Mouse (Mus musculus) common myeloid progenitor, adult 5-6 weeks (primary cell): ENCODE data around the gene Srsf7. TPM values are rescaled to one million over a fixed set of nuclear protein-coding genes. Genes with fewer than 3 reads are reported as not detected.
"Not testable (repeated sequence)": the region's sequence is repeated elsewhere in the genome, so short reads cannot be mapped to it uniquely, and the experiment has no call there.

Source experiments
- ATAC-seq: replicated peaks from 2 replicates; pipeline ENCODE4 v1.8.0; 2016; ENCODE audit warnings: low read depth, mild to moderate bottlenecking, moderate TSS enrichment, inconsistent platforms; ENCODE audit not compliant: poor library complexity, severe bottlenecking
- total RNA-seq: library from RNA; stranded (forward); fragments of 200-1000, 187-1606 nt; gene quantifications from 2 replicates; pipeline ENCODE4 v1.2.3, GENCODE M21; 2017

Gene Srsf7
- total RNA-seq: 493 and 496 TPM in 2 replicates

DNA sequence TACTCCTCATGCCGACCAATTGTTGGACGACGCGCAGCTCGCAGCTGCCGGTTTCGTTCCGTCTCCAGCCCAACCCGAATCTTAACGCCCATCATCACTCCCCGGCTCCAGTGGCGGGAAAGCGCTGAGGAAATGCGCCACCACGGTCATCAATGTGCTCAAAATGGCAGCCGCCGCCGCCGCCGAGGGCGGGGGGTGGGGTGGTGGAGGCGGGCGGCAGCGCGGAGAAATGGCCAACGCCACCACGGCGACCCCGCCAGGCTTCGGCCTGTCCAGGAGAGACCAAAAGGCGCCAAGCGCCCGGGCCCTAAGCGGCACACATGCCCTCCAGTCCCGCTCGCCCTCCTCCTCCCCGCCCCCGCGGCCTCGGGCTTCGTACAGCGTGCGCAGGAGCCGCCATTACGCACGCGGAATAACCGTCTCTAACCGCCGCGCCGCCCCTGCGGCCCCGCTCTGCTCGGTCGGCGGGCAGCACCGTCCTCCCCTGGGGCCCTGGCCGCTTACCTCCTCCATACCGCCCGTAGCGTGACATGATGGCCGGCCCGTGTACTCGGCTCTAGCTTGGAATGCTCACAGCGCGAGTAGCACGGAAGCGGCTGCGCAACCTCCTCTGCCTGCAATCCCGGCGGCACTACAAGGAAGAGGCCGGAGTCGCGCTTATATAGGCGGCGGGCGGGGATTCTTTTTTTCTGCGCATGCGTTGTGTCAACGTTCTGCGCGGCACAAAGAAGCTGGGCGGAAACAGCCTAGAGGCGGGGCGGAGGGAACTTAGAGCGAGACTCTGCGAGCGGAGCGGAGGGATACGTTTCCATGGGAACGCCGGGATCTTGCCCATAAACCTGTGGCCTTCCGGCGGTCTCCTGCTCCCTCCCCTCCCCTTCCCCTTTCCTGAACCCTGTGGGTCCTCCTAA is at the start of gene Srsf7, which contains the start of gene Ttc39d:
Srsf7 (minus strand) TSS at position 637 of the 911 bp plus-strand sequence.
Ttc39d (plus strand) TSS at position 790 of the 911 bp plus-strand sequence.
- ATAC-seq: peak; percentile 88

DNA sequence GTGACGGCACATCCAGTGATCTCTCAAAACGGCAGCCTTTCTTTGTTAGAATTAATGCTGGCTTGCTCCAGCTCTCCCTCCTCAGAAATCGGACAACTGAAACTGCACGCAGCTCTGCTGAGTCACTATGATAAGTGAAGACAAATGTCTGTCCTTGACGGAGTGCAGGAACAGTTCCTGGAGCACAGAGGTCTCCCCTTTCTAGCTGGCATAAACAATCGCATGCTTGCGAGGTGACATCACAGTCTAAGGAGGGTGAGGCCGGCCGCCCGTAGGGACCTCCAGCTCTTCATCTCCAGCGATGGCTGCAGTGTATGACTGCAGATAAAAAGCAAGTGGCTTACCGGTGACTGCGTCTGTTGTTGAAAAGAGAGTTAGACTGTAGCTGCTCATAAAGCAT is 48.1 kb upstream of the Srsf7 start:
- no peak for ATAC-seq

DNA sequence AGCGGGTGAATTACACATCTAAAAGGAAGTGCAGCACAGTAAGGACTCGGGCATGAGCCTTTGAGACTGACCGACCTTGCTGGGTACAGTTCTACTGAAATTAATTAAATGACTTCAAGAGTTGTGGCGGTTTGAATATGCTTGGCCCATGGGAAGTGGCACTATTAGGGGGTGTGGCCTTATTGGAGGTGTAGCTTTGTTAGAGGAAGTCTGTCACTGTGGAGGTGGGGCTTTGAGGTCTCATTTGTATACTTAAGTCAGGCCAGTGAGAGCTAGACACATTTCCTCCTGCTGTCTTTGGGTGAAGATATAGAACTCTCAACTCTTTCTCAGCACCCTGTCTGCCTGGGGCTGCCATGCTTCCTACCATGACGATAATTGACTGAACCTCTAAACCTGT is 47.3 kb upstream of the Srsf7 start:
- ATAC-seq: no peak

DNA sequence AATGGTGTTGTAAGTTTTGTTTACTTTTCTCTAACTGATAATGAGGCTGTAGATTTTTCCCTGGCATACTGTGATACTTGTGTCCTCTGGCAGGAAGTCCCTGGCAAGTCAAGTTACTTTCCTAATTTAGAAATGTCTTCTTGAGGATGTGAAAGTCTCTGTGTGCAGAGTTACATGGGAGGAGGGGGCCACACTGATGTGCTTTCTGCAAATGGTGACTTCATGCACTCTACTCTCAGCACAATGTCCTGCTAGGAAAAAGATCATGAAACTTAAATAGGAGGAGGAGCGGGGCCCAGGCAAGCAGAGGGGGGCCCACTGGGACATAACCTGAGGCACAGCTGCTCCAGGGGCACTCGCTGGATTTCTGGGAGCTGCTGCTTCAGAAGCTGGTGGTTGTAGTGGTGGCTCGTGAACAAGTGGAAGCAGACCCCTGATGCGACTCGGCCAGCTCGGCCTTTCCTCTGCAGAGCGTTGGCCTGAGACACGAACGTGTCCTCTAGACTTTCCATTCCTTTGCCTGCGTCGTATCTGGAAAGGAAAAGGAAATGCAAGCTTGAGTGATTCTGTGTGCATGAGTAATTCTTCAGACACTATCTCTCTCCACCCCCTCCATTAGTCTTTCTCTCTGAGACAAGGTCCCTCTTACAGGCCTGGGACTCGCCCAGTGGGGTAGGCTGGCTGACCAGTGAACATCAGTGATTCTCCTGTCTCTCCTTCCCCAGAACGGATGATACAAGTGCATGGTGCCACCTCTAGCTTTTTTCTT is 45.8 kb upstream of the Srsf7 start:
- peak; percentile 36; the same call in 1 of the 2 replicates for ATAC-seq

DNA sequence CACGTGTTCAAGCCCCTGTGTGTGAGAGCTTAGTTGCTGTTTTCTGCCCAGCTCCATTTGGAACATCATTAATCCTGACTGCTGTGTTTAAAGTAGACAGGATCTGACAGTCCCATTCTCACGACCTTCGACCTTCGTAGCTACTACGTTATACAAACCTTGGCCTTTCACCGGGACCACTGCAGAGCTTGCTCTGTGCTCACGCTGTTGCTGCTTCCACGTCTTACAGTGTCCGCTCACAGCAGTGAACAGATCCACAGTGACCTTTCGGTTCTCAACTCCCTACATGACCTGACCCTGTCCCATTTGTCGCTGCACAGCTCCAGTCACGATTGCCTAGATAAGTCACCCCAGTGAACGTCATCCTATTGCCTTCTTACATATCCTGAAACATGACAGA is 36.0 kb upstream of the Srsf7 start:
- ATAC-seq: no peak

DNA sequence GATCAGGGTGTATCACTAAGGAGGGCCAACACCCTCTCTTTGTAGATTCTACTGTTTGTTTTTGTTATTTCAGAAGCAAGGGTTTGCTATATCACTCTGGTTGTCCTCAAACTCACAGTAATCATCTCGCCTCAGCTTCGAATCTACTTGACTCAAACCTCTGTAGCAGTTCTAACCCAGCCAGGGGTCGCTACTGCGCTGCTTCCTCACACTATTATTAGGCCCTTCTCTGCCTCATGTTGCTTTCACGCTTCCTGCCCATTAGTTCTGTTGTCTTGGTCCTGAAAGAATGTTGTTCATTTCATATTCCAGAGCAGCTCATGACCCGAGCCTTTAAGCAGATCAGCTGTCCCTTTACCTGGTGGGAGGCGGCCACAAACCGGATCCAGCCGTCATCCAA is 34.5 kb upstream of the Srsf7 start:
- no peak for ATAC-seq

DNA sequence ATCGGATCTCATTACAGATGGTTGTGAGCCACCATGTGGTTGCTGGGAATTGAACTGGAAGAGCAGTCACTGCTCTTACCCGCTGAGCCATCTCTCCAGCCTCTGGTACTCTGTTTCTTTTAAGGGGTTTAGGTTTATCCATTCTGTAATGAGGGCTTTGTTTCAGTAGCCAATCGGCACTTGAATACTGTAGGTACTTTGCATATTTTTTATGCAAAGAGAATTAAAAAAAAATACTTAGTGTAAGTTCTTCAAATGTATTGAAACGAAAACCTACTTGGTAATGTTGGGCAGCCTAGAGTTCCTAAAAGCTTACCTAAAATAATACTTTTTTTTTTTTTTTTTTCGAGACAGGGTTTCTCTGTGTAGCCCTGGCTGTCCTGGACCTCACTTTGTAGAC is 30.4 kb upstream of the Srsf7 start:
- ATAC-seq: no peak

DNA sequence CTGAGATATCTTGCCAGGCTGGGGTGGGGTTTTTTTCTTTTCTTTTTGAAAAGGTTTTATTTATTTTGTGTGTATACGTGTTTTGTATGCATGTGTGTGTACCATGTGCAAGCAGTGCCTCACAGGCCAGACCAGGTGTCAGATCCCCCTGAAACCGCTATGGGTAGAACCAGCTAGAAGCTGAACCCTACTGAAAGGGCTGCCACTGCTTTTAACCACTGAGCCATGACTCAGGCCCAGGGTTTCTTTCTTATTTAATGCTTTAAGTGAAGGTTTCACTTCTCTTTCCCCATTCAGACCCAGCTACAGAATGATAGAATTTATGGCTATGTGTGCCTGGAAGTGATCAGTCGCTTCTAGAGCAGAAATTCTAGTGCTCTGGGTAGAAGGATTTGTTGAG is 29.7 kb upstream of the Srsf7 start:
- peak; percentile 83 for ATAC-seq

DNA sequence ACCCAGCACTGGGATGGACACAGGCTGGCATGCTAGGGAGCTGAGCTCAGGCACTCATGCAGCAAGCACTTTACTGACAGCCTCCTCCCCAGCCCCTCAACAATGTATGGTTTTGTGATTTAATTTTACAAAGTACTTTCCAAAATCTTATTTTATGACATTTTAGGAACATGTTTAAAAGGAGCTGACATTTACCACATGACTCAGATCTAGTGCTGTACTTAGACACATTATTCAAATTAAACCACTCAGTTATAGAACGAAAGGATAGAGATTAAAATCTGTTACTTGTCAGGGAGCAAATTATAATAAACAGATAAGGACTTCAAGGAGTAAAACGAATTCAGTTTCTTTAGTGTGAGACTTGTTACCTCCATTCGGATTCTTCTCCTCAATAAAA is 28.4 kb upstream of the Srsf7 start:
- ATAC-seq: no peak

DNA sequence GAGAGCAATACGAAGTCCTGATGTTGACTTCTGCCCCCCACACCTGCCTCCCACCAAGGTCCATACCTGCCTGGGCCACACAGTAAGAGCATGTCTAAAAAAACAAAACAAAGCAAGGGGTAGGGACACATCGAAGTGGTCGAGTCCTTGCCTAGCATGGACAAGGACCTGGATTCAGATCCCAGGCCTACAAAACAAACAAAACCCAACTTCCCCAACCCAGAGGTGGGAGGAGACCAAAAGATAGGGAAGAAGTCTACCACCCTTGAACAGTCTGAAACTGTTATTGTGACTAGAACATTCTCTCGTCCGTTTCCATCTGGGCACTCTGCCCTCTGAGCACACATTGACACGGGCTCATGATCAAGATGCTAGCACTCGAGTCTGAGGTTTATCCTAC is 27.3 kb upstream of the Srsf7 start:
- no peak for ATAC-seq

DNA sequence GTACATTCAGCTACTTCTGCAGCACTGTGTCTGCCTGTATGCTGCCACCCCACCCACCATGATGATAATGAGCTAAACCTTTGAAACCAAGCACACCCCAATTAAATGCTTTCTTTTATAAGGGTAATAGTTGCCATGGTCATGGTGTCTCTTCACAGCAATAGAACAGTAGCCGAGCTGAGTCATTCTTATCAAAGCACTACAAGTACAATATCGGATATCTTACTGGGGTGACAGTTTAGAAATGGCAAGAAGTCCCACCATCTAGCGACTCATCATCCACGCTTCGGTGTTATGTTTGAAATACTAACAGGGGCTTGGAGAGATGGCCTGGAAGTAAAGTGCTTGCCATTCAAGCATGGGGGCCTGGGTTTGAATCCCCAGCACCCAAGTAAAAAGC is 26.7 kb upstream of the Srsf7 start:
- ATAC-seq: no peak

DNA sequence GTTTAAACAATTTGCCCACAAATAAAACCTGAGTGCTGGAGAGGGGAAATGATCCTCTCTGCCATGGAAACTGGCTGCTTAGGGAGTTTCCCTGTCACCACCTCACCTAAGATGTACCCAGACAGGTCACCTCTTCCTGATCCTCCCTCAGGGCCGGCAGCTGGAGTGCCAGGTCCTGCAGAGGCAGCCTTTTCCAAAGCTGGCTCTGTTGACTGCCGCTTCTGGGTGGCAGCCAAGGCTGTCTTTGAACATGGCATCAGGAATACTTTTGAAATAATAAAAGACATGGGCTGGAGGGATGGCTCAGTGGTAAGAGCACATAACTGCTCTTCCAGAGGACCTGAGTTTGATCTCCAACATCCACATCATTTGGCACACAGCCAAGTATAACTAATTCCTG is 22.3 kb upstream of the Srsf7 start:
- ATAC-seq: no peak

DNA sequence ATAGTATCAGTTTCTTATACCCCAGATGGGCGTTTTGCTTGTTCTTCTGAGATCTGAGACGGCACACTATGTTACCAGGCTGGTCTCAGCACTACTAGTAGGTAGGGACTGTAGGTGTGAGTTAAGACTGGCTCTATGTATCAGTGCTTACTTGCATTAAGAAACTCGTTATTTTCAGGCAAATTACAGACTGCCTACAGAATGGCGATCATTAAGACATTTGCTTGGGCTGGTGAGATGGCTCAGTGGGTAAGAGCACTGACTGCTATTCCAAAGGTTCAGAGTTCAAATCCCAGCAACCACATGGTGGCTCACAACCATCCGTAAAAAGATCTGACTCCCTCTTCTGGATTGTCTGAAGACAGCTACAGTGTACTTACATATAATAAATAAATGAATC is 18.0 kb upstream of the Srsf7 start:
- ATAC-seq: not testable (repeated sequence)

DNA sequence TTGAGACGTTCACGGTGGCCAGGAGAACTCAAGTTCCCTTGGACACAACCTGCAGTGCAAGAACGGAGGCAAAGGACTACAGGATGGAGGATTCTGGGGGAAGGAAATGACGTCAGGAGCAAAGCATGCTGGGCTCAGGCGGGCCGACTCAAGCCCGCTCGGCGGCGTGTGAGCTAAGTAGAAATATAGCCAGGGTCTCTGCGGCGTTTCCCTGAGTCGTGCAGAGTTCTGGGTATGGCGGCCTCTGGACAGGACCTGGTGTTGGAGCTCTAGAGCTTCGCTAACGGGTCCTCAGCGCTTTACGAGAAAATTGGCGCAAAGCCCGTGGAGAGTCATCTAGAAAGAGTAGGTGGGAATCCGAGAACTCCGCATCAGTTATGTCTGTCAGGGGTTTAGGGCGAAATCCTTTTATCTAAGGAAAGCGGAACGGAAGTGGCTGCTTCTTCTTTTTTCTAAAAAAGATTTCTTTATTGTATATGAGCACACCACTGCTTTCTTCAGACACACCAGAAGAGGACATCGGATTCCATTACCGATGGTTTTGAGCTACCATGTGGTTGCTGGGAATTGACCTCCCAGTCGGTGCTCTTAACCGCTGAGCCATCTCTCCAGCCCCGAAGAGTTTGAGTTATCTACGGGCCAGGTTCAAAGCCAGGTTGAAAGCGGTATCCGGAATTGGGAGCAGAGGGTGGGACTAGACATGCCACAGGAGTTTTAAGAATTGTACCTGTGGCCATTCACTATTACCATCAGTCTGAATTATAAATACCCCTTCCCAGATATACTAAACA is 17.4 kb upstream of the Srsf7 start, which contains the start of gene Gemin6:
Gemin6 (plus strand) TSS at position 116 of the 791 bp plus-strand sequence.
- ATAC-seq: peak; percentile 97

DNA sequence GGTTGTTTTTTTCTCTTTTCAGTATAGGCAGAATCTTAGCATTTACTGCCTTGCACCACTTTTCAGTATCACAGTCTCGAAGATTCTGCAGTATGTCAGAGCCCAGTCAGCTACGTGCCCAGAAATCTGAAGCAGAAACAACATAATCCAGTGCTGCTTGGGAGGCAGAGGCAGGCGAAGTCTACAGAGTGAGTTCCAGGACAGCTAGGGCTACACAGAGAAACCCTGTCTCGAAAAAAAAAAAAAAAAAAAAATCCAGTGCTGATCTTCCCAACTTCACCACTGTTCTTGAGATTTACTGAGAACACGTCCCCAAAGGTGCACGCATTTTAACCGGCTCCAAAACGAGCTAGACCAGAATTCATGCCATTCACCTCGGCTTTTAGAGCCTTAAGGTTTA is 16.7 kb upstream of the Srsf7 start:
- ATAC-seq: peak; percentile 20

DNA sequence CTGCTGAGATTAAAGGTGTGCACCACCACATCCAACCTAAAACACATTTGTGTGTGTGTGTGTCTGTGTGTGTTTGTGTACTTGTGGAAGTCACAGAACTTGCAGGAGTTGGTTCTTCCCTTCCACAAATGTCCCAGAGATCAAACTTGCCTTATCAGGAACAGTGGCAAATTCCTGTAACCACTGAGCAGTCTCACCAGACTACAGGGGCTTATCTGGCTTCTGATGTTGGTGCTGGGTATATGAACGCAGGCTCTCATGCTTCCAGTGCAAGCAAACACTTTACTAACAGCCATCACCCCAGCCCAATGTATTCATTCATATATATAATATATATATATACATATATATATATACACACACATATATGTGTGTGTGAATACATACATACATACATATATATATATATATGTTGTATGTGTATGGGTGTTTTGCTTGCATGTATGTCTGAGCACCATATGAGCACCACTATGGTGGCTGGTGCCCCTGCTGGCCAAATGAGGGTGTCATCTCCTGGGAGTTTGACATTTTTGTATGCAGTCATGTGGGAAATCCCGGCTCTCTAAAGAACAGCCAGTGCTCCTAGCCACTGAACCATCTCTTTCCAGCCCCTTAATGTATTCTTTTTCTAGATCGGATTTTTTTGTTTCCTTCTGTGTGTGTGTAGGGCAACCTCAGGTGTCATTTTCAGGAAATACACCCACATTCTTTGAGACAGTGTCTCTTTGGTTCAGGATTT is 15.0 kb upstream of the Srsf7 start:
- peak; percentile 46; the same call in 1 of the 2 replicates for ATAC-seq

DNA sequence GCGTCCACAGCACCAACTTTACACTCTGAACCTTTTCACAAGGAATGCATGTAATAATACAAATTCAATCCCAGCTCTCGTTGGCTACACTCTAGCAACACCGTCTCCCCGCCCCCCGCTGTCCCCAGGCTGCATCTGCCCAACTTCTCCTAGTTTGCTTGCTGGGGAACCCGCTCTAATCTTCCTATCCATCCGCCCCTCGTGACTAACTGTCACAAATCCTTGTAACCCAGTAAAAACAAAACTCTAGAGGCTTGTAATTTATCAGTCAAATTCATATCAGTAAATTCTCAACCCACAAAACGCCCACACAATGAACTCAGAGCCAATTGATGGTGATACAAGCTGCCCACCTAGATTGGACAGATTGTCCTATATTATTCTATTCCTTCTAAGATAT is 14.1 kb upstream of the Srsf7 start:
- ATAC-seq: no peak

DNA sequence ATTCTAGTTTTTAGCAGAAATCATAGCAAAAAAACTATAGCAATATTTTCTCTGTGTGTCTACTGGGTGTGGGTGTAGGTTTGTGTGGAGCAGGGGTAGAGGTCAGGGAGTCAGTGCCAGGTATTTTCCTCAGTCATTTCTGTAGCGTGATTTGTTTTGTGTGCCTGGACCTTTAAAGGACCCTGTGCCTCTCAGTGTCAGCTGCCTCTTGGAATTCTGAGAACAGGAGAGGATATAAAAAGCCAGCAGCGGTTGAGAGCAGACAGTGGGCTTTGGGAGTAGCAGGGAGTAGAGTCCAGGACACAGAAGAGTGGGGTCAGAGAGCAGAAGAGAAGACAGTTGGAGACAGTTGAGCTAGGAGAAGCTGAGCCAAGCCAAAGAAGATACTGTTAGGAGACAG is 13.0 kb upstream of the Srsf7 start:
- ATAC-seq: no peak

DNA sequence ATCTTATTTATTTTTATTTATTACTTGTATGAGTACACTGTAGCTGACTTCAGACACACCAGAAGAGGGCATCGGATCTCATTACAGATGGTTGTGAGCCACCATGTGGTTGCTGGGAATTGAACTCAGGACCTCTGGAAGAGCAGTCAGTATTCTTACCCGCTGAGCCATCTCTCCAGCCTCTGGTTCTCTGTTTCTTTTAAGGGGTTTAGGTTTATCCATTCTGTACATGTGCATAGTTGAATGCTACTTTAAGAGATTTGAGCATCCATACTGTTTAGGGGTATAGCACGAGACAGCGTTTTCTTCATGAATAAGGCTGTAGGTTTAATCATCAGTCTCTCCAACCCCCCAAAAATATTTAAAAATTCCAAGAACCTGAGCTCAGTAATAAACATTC is 6.9 kb upstream of the Srsf7 start:
- ATAC-seq: not testable (repeated sequence)

DNA sequence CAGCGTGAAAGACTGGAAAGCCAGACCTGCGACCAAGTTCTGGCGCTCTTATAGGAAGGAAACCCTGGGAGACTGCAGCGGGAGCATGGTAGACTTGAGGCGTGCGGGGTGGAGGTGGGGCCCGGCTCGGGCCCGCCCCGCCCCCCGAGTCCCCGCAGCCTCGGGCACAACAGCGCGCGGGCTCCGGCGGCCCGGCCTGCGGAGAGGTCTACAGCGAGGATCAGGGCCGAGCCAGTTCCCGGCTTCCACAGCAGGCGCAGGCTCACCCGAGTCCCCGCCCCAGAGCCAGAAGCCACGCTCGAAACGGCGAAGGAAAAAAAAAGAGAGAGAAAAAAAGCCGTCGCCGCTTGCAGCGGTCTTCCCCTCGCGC is 821 bp downstream of the Srsf7 start:
- peak; percentile 5 for ATAC-seq
